Mouse (Mus musculus) CH12.LX (cell line): ENCODE results near the gene Sdhaf2.

Source experiments
- CHD1 ChIP-seq: IDR thresholded peaks from 2 replicates; pipeline ENCODE4 v1.6.1; 2012; ENCODE audit warnings: low read depth, low read length, improper control_type of control experiment, inconsistent platforms
- CHD2 ChIP-seq: IDR thresholded peaks from 2 replicates; pipeline ENCODE4 v1.6.1; 2011; ENCODE audit warnings: low read length, improper control_type of control experiment
- CTCF ChIP-seq, 2 experiments: IDR thresholded peaks in 1 of 2; conservative IDR thresholded peaks in 1 of 2; 2 replicates each; pipeline ENCODE4 v1.5.1; 2011 to 2012; ENCODE audit warnings: low read depth in 2 of 2, low read length in 2 of 2, improper control_type of control experiment in 1 of 2, inconsistent platforms in 1 of 2, mild to moderate bottlenecking in 1 of 2, moderate library complexity in 1 of 2
- E2F4 ChIP-seq: IDR thresholded peaks from 2 replicates; pipeline ENCODE4 v1.6.1; 2011; ENCODE audit warnings: low read depth, low read length, improper control_type of control experiment; ENCODE audit not compliant: insufficient replicate concordance
- EP300 ChIP-seq: IDR thresholded peaks from 2 replicates; pipeline ENCODE4 v1.6.1; 2011; ENCODE audit warnings: low read length, improper control_type of control experiment
- JUND ChIP-seq: conservative IDR thresholded peaks from 2 replicates; pipeline ENCODE4 v1.6.1; 2011; ENCODE audit warnings: low read depth, low read length, improper control_type of control experiment
- POLR2A ChIP-seq: IDR thresholded peaks from 2 replicates; pipeline ENCODE4 v1.6.1; 2011; ENCODE audit warnings: low read depth, mild to moderate bottlenecking, improper control_type of control experiment, low read length
- SMC3 ChIP-seq: IDR thresholded peaks from 2 replicates; pipeline ENCODE4 v1.6.1; 2011; ENCODE audit warnings: low read depth, low read length, improper control_type of control experiment
- TCF12 ChIP-seq: IDR thresholded peaks from 2 replicates; pipeline ENCODE4 v1.6.1; 2014; ENCODE audit warnings: low read depth, mild to moderate bottlenecking, inconsistent platforms, low read length, improper control_type of control experiment
- USF2 ChIP-seq: conservative IDR thresholded peaks from 2 replicates; pipeline ENCODE4 v1.6.1; 2011; ENCODE audit warnings: low read depth, low read length, improper control_type of control experiment
- ZC3H11A ChIP-seq: IDR thresholded peaks from 2 replicates; pipeline ENCODE4 v1.6.1; 2012; ENCODE audit warnings: low read depth, mild to moderate bottlenecking, inconsistent platforms, low read length, improper control_type of control experiment

GRCm38 (mm10) chr19:10557001-10557400 is 31.1 kb upstream of the Sdhaf2 start:
- TF ChIP-seq CTCF (conservative IDR thresholded peaks at IDR 0.05 in 1 of 2, IDR thresholded peaks at IDR 0.05 in 1 of 2; ENCODE audit: low read depth in 2 of 2, low read length in 2 of 2), result no peak
- no peak for TF ChIP-seq EP300
- no peak for TF ChIP-seq ZC3H11A
- TF ChIP-seq E2F4, result no peak
- TF ChIP-seq CHD2, result no peak
- TF ChIP-seq USF2, result no peak
- no peak for TF ChIP-seq TCF12
- TF ChIP-seq POLR2A, result no peak
- TF ChIP-seq JUND, result no peak
- TF ChIP-seq SMC3, result no peak
- TF ChIP-seq CHD1, result no peak
